Mouse (Mus musculus) hindbrain, postnatal 0 days (tissue): Measurements from ENCODE around the gene Gxylt2. TPM values are rescaled to one million over a fixed set of nuclear protein-coding genes. Genes with fewer than 3 reads are reported as not detected.

Experiments
- ATAC-seq: fragments of 200-750 bp; cut with Nextera tagmentation; 2 replicates; pipeline ENCODE4 v1.8.0; 2017; ENCODE audit warnings: mild to moderate bottlenecking, moderate TSS enrichment, moderate library complexity
- DNase-seq: peaks from one replicate; pipeline ENCODE4 v3.0.0-alpha.2; 2015; ENCODE audit warnings: low spot score
- H3K27ac ChIP-seq: fragments of 300-500 bp; sonication (generic); 2 replicates; pipeline ENCODE4 v1.5.1; 2014; ENCODE audit warnings: mild to moderate bottlenecking
- H3K27me3 ChIP-seq: fragments of 300-500 bp; sonication (generic); 2 replicates; pipeline ENCODE4 v1.6.1; 2014; ENCODE audit warnings: low read length, mixed read lengths; ENCODE audit not compliant: insufficient read depth
- H3K36me3 ChIP-seq: fragments of 300-500 bp; sonication (generic); 2 replicates; pipeline ENCODE4 v1.6.1; 2014; ENCODE audit warnings: low read length, mixed read lengths; ENCODE audit not compliant: insufficient read depth
- H3K4me1 ChIP-seq: fragments of 300-500 bp; sonication (generic); 2 replicates; pipeline ENCODE4 v1.6.1; 2014; ENCODE audit warnings: antibody characterized with exemption, low read length, mixed read lengths; ENCODE audit not compliant: insufficient read depth
- H3K4me2 ChIP-seq: fragments of 300-500 bp; sonication (generic); 2 replicates; pipeline ENCODE4 v1.6.1; 2014; ENCODE audit warnings: low read depth, mild to moderate bottlenecking, low read length, moderate library complexity, mixed read lengths
- H3K4me3 ChIP-seq: fragments of 300-500 bp; sonication (generic); 2 replicates; pipeline ENCODE4 v1.5.1; 2014; ENCODE audit warnings: low read length
- H3K9ac ChIP-seq: fragments of 300-500 bp; sonication (generic); replicated peaks from 2 replicates; pipeline ENCODE4 v1.6.1; 2014; ENCODE audit warnings: mild to moderate bottlenecking, low read length, moderate library complexity, mixed read lengths
- H3K9me3 ChIP-seq: fragments of 300-500 bp; sonication (generic); 2 replicates; pipeline ENCODE4 v1.6.1; 2016; ENCODE audit warnings: low read length, mixed read lengths
- CTCF ChIP-seq: IDR thresholded peaks from 2 replicates; pipeline ENCODE4 v1.5.1; 2016; ENCODE audit warnings: antibody characterized with exemption, control low read depth, low read depth
- WGBS: fragments of 180-500 bp; shearing (Covaris S2); extraction: QIAGEN DNeasy Blood & Tissue Kit; methylation state at CpG from one replicate; pipeline ENCODE4 v1.1.7; 2014; 5-methylcytosine and 5-hydroxymethylcytosine counted together
- polyA plus RNA-seq: library from polyadenylated mRNA; unstranded; fragments of >200 nt; fragmentation: Nextera tagmentation; extraction: Ambion mirVana; gene quantifications from 2 replicates; pipeline ENCODE4 v1.2.1, GENCODE M21; 2015
- total RNA-seq: library from RNA; depleted of rRNA; stranded (reverse); fragments of >200 nt; gene quantifications from 2 replicates; pipeline ENCODE4 v1.2.3, GENCODE M21; 2014; rRNA removed

Gene Gxylt2
- total RNA-seq (1.9 and 2.5 TPM in 2 replicates), polyA plus RNA-seq (2.4 and 2.7 TPM in 2 replicates)

GRCm38 (mm10) chr6:100704574-100705365 is at the start of gene Gxylt2:
Gene Gxylt2, plus strand, starts transcription at chr6:100704734.
- WGBS = under 1% methylated on average over 59 of the region's 77 CpGs
- Histone ChIP-seq H3K36me3 (no peaks in the 10 kb centered on the region), H3K27ac (no peak within 1 kb of the TSS), H3K27me3 (peaks cover 5% of the 10 kb centered on the region; the same call in 1 of the 2 replicates), H3K4me1 (0 out of 2 replicates have a peak, but pooled peaks cover 6% of the 10 kb centered on the region), H3K9me3 (no peaks in the 10 kb centered on the region), H3K4me3 (peak within 1 kb of the TSS; percentile 67), H3K4me2 (peak within 1 kb of the TSS; percentile 97), H3K9ac (peak within 1 kb of the TSS; percentile 61)
- ATAC-seq (peak; percentile 86), DNase-seq (peak; percentile 70)
- no peak; the same call in 1 of the 2 replicates for TF ChIP-seq CTCF

- Histone ChIP-seq H3K27ac (peak overlapping the region; percentile 9; the same call in 1 of the 2 replicates), H3K36me3 (no peaks in the 10 kb centered on the region), H3K9me3 (no peaks in the 10 kb centered on the region), H3K4me2 (peak overlapping the region; percentile 2; the same call in 1 of the 2 replicates), H3K9ac (no peak overlapping the region), H3K4me3 (no peak overlapping the region), H3K4me1 (peaks cover 3% of the 10 kb centered on the region; the same call in 1 of the 2 replicates), H3K27me3 (no peaks in the 10 kb centered on the region)
- 38% methylated on average over 5 of the region's 5 CpGs for WGBS
- ATAC-seq (peak; percentile 88), DNase-seq (peak; percentile 82)
- TF ChIP-seq CTCF = peak; percentile 46
These were observed 44.1 kb upstream of the Gxylt2 start for GRCm38 (mm10) chr6:100660395-100660794.

GRCm38 (mm10) chr6:100662224-100662623 is 42.3 kb upstream of the Gxylt2 start:
- H3K9me3 ChIP-seq = no peaks in the 10 kb centered on the region
- H3K9ac ChIP-seq = no peak overlapping the region
- no peak for TF ChIP-seq CTCF
- H3K4me1 ChIP-seq = peaks cover 3% of the 10 kb centered on the region; the same call in 1 of the 2 replicates
- H3K4me3 ChIP-seq = no peak overlapping the region
- H3K36me3 ChIP-seq = no peaks in the 10 kb centered on the region
- H3K4me2 ChIP-seq = no peak overlapping the region
- no peak overlapping the region for H3K27ac ChIP-seq
- peak; percentile 55 for DNase-seq
- no peaks in the 10 kb centered on the region for H3K27me3 ChIP-seq
- no peak for ATAC-seq
- 52% methylated on average over 6 of the region's 6 CpGs for WGBS

GRCm38 (mm10) chr6:100667644-100668043 is 36.9 kb upstream of the Gxylt2 start:
- H3K27ac ChIP-seq = no peak overlapping the region
- no peaks in the 10 kb centered on the region for H3K4me1 ChIP-seq
- WGBS = 88% methylated on average over 8 of the region's 8 CpGs
- H3K4me2 ChIP-seq = no peak overlapping the region
- H3K9me3 ChIP-seq = no peaks in the 10 kb centered on the region
- no peaks in the 10 kb centered on the region for H3K36me3 ChIP-seq
- DNase-seq = no peak
- no peaks in the 10 kb centered on the region for H3K27me3 ChIP-seq
- TF ChIP-seq CTCF = peak; percentile 39
- no peak for ATAC-seq
- H3K9ac ChIP-seq = no peak overlapping the region
- no peak overlapping the region for H3K4me3 ChIP-seq

- H3K27me3 ChIP-seq = no peaks in the 10 kb centered on the region
- no peak for ATAC-seq
- WGBS = 91% methylated on average over 2 of the region's 2 CpGs
- H3K4me2 ChIP-seq = no peak overlapping the region
- no peaks in the 10 kb centered on the region for H3K9me3 ChIP-seq
- no peak overlapping the region for H3K9ac ChIP-seq
- H3K27ac ChIP-seq = no peak overlapping the region
- no peaks in the 10 kb centered on the region for H3K36me3 ChIP-seq
- no peaks in the 10 kb centered on the region for H3K4me1 ChIP-seq
- no peak overlapping the region for H3K4me3 ChIP-seq
- no peak for TF ChIP-seq CTCF
- DNase-seq = no peak
These were observed 35.7 kb upstream of the Gxylt2 start for GRCm38 (mm10) chr6:100668858-100669257.

GRCm38 (mm10) chr6:100670370-100670841 is 34.1 kb upstream of the Gxylt2 start:
- H3K4me1 ChIP-seq = no peaks in the 10 kb centered on the region
- WGBS = under 1% methylated on average over 32 of the region's 32 CpGs
- H3K27ac ChIP-seq = 0 out of 2 replicates have a peak overlapping the region, but pooled peaks have one; percentile 51
- H3K9ac ChIP-seq = peak overlapping the region; percentile 56
- H3K9me3 ChIP-seq = no peaks in the 10 kb centered on the region
- peak overlapping the region; percentile 93 for H3K4me2 ChIP-seq
- ATAC-seq = peak; percentile 62
- peak; percentile 49 for TF ChIP-seq CTCF
- DNase-seq = peak; percentile 48
- no peaks in the 10 kb centered on the region for H3K27me3 ChIP-seq
- H3K4me3 ChIP-seq = peak overlapping the region; percentile 86
- no peaks in the 10 kb centered on the region for H3K36me3 ChIP-seq
